In genomic region chr4:135401881-135402280, GRCm38 (mm10) we compare ENCODE assay signal across 15 mouse cellular contexts.
"Had no signal": no experiment of that assay in that cellular context is flagged by ENCODE, and none has a peak within 500 bp of the region (broad histone marks: within the 10 kb centered on the region; RNA-seq: fewer than 3 reads in every experiment).

No protein-coding gene starts in this region.

- H3K4me3 ChIP-seq: left cerebral cortex, adult 2 months; liver, embryonic 13.5 days; midbrain, embryonic 13.5 days; neural tube, embryonic 12.5 days; neural tube, embryonic 15.5 days had no signal

- H3K27ac ChIP-seq: left cerebral cortex, adult 2 months; liver, embryonic 13.5 days; midbrain, embryonic 13.5 days; neural tube, embryonic 12.5 days; neural tube, embryonic 15.5 days had no signal

- DNase-seq: kidney, adult 2 months; kidney, postnatal 10 days; kidney, postnatal 4 days; liver, embryonic 13.5 days; lung, adult 2 months; lung, postnatal 14 days; lung, postnatal 4 days; thymus, adult 2 months; thymus, postnatal 14 days; thymus, postnatal 4 days had no signal

- H3K36me3 ChIP-seq: liver, embryonic 13.5 days; midbrain, embryonic 13.5 days; neural tube, embryonic 12.5 days; neural tube, embryonic 15.5 days had no signal

- H3K9me3 ChIP-seq: liver, embryonic 13.5 days; midbrain, embryonic 13.5 days; neural tube, embryonic 12.5 days; neural tube, embryonic 15.5 days had no signal

- H3K4me2 ChIP-seq: liver, embryonic 13.5 days; midbrain, embryonic 13.5 days; neural tube, embryonic 12.5 days; neural tube, embryonic 15.5 days had no signal

- ATAC-seq: intestine, embryonic 16.5 days; midbrain, embryonic 13.5 days had no signal

- H3K9ac ChIP-seq: liver, embryonic 13.5 days; midbrain, embryonic 13.5 days; neural tube, embryonic 12.5 days; neural tube, embryonic 15.5 days had no signal
